ENCODE assay signal across 23 mouse cellular contexts in the genomic region with DNA sequence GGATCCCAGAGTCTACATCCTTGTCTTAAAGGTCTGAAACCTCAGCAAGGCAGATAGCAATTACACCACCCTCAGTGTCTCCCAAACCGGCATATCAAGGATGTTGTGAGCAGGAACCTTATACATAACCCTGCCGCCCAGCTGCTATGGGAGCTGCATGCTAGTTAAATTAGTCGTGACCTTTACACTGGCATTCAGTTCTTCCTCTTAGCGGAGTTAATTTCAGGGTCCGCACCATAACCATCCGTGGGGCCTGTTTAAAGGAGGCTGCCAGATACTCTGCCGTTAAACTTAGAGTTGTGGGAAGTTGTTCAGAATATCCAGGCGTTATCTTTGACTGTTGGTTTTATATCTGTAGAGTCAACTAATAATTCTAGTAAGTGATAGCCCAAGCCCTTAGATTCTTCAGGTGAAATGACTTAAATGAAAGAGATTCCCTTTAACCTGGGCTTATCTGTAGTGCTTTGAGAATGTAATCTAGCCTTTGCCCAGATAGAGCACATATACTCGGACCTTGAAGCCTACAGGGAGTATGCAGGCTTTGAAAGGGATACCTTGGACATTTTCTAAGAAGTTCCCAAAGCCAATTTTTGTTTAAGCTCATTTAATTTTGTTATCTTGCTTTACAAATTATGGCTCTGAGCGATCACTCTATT.
DNase-seq lines count a peak whose midpoint lies in the region; ATAC-seq and TF ChIP-seq lines count a peak whose summit lies in the region.
"Had no signal": no experiment of that assay in that cellular context is flagged by ENCODE, and none has a peak within 500 bp of the region (broad histone marks: within the 10 kb centered on the region; RNA-seq: fewer than 3 reads in every experiment).

No protein-coding gene starts in this region.

- peak; percentile 33 for DNase-seq in heart, adult 11 months
- no peak for DNase-seq in heart, adult 2 months
- DNase-seq in hindbrain, postnatal 0 days (ENCODE audit: low spot score), result no peak
- DNase-seq in gastrocnemius, postnatal 36 days, result no peak
- DNase-seq: adrenal gland, adult 8-10 months; adrenal gland, postnatal 14 days; adrenal gland, postnatal 36 days; B cell, adult 2 months; cerebellum, adult 11-12 months; cerebellum, adult 2 months; cerebellum, adult 9-10 months; cerebellum, postnatal 10 days; cerebellum, postnatal 25 days had no signal

- WGBS in heart, adult 2 months, result 83% methylated on average over 10 of the region's 10 CpGs
- 36% methylated on average over 10 of the region's 10 CpGs for WGBS in intestine, postnatal 0 days
- 83% methylated on average over 10 of the region's 10 CpGs for WGBS in hindbrain, postnatal 0 days

- TF ChIP-seq CTCF in heart, adult 2 months (IDR thresholded peaks at IDR 0.05), result no peak
- no peak for TF ChIP-seq CTCF in intestine, postnatal 0 days (IDR thresholded peaks at IDR 0.05; ENCODE audit: low read depth)
- no peak for TF ChIP-seq CTCF in hindbrain, postnatal 0 days (IDR thresholded peaks at IDR 0.05; ENCODE audit: low read depth)

- H3K27ac ChIP-seq in heart, adult 2 months, result no peak overlapping the region
- H3K27ac ChIP-seq in intestine, postnatal 0 days (ENCODE audit: low read depth, low read length), result no peak overlapping the region; the same call in 1 of the 2 replicates
- H3K27ac ChIP-seq in hindbrain, postnatal 0 days, result no peak overlapping the region
- H3K27ac ChIP-seq: embryonic facial prominence, embryonic 10.5 days; embryonic facial prominence, embryonic 12.5 days; forebrain, embryonic 13.5 days; forebrain, embryonic 15.5 days had no signal

- ATAC-seq in intestine, postnatal 0 days, result peak; percentile 51
- no peak for ATAC-seq in hindbrain, postnatal 0 days
- ATAC-seq: activated CD4-positive, CD25-positive, alpha-beta regulatory T cell, adult 4 months; CD4-positive, CD25-positive, alpha-beta regulatory T cell, adult 4 months; forebrain, embryonic 13.5 days; forebrain, embryonic 15.5 days; Patski had no signal

- no peaks in the 10 kb centered on the region for H3K4me1 ChIP-seq in heart, adult 2 months (ENCODE audit: control insufficient read depth, insufficient read depth, low read length)
- H3K4me1 ChIP-seq in intestine, postnatal 0 days (replicated peaks; ENCODE audit: control insufficient read depth, insufficient read depth, low read length), result 0 out of 2 replicates have a peak, but pooled peaks cover 2% of the 10 kb centered on the region
- no peaks in the 10 kb centered on the region for H3K4me1 ChIP-seq in hindbrain, postnatal 0 days (ENCODE audit: insufficient read depth, low read length)
- H3K4me1 ChIP-seq: embryonic facial prominence, embryonic 10.5 days; embryonic facial prominence, embryonic 12.5 days; forebrain, embryonic 13.5 days; forebrain, embryonic 15.5 days had no signal

- no peaks in the 10 kb centered on the region for H3K79me2 ChIP-seq in heart, adult 2 months (replicated peaks; ENCODE audit: control insufficient read depth, insufficient read depth, low read length)

- intact Hi-C loops in heart, adult 2 months (cut with DNase I), result no loop called here
- intact Hi-C loops in gastrocnemius, postnatal 36 days (cut with DNase I), result no loop called here

- H3K9ac ChIP-seq in heart, adult 2 months (ENCODE audit: low read depth, low read length), result no peak overlapping the region
- no peak overlapping the region for H3K9ac ChIP-seq in intestine, postnatal 0 days (ENCODE audit: low read depth, low read length)
- H3K9ac ChIP-seq in hindbrain, postnatal 0 days (replicated peaks; ENCODE audit: low read length), result no peak overlapping the region
- H3K9ac ChIP-seq: embryonic facial prominence, embryonic 12.5 days; forebrain, embryonic 13.5 days; forebrain, embryonic 15.5 days had no signal

- no peaks in the 10 kb centered on the region for H3K9me3 ChIP-seq in intestine, postnatal 0 days (ENCODE audit: control insufficient read depth)
- no peaks in the 10 kb centered on the region for H3K9me3 ChIP-seq in hindbrain, postnatal 0 days (ENCODE audit: low read length)
- H3K9me3 ChIP-seq: embryonic facial prominence, embryonic 10.5 days; embryonic facial prominence, embryonic 12.5 days; forebrain, embryonic 13.5 days; forebrain, embryonic 15.5 days; G1E had no signal

- H3K27me3 ChIP-seq in heart, adult 2 months (ENCODE audit: control insufficient read depth, insufficient read depth, low read length), result no peaks in the 10 kb centered on the region
- no peaks in the 10 kb centered on the region for H3K27me3 ChIP-seq in intestine, postnatal 0 days (replicated peaks; ENCODE audit: control insufficient read depth, insufficient read depth, low read length)
- no peaks in the 10 kb centered on the region for H3K27me3 ChIP-seq in hindbrain, postnatal 0 days (ENCODE audit: insufficient read depth, low read length)
- H3K27me3 ChIP-seq: CH12.LX; embryonic facial prominence, embryonic 12.5 days; forebrain, embryonic 13.5 days; forebrain, embryonic 15.5 days had no signal

- H3K36me3 ChIP-seq in heart, adult 2 months (ENCODE audit: control insufficient read depth, insufficient read depth, low read length), result no peaks in the 10 kb centered on the region
- H3K36me3 ChIP-seq in intestine, postnatal 0 days (ENCODE audit: control insufficient read depth, insufficient read depth), result no peaks in the 10 kb centered on the region
- no peaks in the 10 kb centered on the region for H3K36me3 ChIP-seq in hindbrain, postnatal 0 days (ENCODE audit: insufficient read depth, low read length)
- H3K36me3 ChIP-seq: embryonic facial prominence, embryonic 10.5 days; embryonic facial prominence, embryonic 12.5 days; forebrain, embryonic 15.5 days; G1E had no signal

- no peak overlapping the region for H3K4me3 ChIP-seq in heart, adult 2 months
- no peak overlapping the region for H3K4me3 ChIP-seq in intestine, postnatal 0 days (ENCODE audit: low read depth, low read length)
- H3K4me3 ChIP-seq in hindbrain, postnatal 0 days (ENCODE audit: low read length), result no peak overlapping the region
- H3K4me3 ChIP-seq: embryonic facial prominence, embryonic 10.5 days; embryonic facial prominence, embryonic 12.5 days; forebrain, embryonic 13.5 days; forebrain, embryonic 15.5 days had no signal

- TF ChIP-seq POLR2A in heart, adult 2 months (IDR thresholded peaks at IDR 0.05; ENCODE audit: insufficient read depth, low read depth, low read length), result no peak

- peak overlapping the region; percentile 37 for H3K4me2 ChIP-seq in intestine, postnatal 0 days (replicated peaks; ENCODE audit: low read depth)
- no peak overlapping the region for H3K4me2 ChIP-seq in hindbrain, postnatal 0 days (ENCODE audit: low read depth, low read length)
- H3K4me2 ChIP-seq: embryonic facial prominence, embryonic 12.5 days; forebrain, embryonic 13.5 days; forebrain, embryonic 15.5 days had no signal

- TF ChIP-seq EP300 in heart, adult 2 months (IDR thresholded peaks at IDR 0.05; ENCODE audit: insufficient read depth, low read depth, low read length), result no peak
